Mouse (Mus musculus): ENCODE measurements at regions not wholly inside any gene's neighbourhood (a gene's known extent, or its start where the extent isn't known, plus 50 kb on each side); places are given as distances from the start of the nearest gene placed in this dataset.
A peak's percentile ranks its signal among the peaks of the same experiment; 100 is the strongest.
"Not testable (repeated sequence)": the region's sequence is repeated elsewhere in the genome, so short reads cannot be mapped to it uniquely, and the experiment has no call there.

- DNase-seq (ENCODE audit: low spot score in 2 of 2), result peak; percentile 2
Measured at GRCm38 (mm10) chr12:43326714-43327334, 883.3 kb downstream of the Dnajb9 start.

- peak; percentile 7 to 16 for DNase-seq (ENCODE audit: low spot score in 2 of 2)
Measured at GRCm38 (mm10) chr12:43310293-43310692, 899.8 kb downstream of the Dnajb9 start.

- no peak for DNase-seq (ENCODE audit: low spot score in 2 of 2)
Measured at GRCm38 (mm10) chr12:43306502-43307051, 903.5 kb downstream of the Dnajb9 start.

GRCm38 (mm10) chr12:43300504-43300903 is 909.6 kb downstream of the Dnajb9 start:
- DNase-seq (ENCODE audit: low spot score in 2 of 2), result no peak

GRCm38 (mm10) chr12:43280442-43280841 is 929.7 kb downstream of the Dnajb9 start:
- no peak for DNase-seq (ENCODE audit: low spot score in 2 of 2)

- DNase-seq (ENCODE audit: low spot score in 2 of 2), result no peak
Measured at GRCm38 (mm10) chr12:43265016-43265415, 945.1 kb downstream of the Dnajb9 start.

- DNase-seq (ENCODE audit: low spot score in 2 of 2), result no peak
Measured at GRCm38 (mm10) chr12:43263845-43264244, 946.3 kb downstream of the Dnajb9 start.

GRCm38 (mm10) chr12:43225950-43226349 is 984.2 kb downstream of the Dnajb9 start:
- DNase-seq (ENCODE audit: low spot score in 2 of 2), result no peak

GRCm38 (mm10) chr12:43223768-43224435 is 986.2 kb downstream of the Dnajb9 start:
- DNase-seq (ENCODE audit: low spot score in 2 of 2), result no peak

GRCm38 (mm10) chr12:43212341-43212740 is 997.8 kb downstream of the Dnajb9 start:
- DNase-seq (ENCODE audit: low spot score in 2 of 2), result not testable (repeated sequence)

GRCm38 (mm10) chr12:43204589-43204988 is 1005.5 kb downstream of the Dnajb9 start:
- DNase-seq (ENCODE audit: low spot score in 2 of 2), result no peak
